Mouse (Mus musculus): ENCODE data around the gene Afmid.

Gene Afmid

DNA sequence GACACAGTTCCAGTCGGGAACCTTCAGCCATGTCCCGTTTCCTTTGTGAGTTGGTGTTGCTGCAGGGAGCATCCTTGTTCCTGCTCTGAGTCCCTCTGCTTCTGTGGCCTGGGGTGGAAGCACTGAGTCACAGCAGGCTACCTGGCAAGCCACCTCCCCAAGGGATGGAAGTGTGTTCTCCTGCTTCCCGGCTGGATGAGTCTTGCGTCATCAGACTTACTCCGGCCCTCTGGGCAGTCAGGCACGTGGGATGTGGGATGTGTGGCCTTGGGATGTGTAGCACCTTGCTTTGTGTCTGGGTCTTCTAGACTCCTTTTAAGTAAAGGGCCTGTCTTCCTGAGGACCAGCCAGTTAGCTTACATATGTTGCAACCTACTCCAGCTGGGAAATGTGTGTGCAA is 54.0 kb downstream of the Afmid start:
- DNase-seq (ENCODE audit: extremely low spot score, low spot score), result no peak

DNA sequence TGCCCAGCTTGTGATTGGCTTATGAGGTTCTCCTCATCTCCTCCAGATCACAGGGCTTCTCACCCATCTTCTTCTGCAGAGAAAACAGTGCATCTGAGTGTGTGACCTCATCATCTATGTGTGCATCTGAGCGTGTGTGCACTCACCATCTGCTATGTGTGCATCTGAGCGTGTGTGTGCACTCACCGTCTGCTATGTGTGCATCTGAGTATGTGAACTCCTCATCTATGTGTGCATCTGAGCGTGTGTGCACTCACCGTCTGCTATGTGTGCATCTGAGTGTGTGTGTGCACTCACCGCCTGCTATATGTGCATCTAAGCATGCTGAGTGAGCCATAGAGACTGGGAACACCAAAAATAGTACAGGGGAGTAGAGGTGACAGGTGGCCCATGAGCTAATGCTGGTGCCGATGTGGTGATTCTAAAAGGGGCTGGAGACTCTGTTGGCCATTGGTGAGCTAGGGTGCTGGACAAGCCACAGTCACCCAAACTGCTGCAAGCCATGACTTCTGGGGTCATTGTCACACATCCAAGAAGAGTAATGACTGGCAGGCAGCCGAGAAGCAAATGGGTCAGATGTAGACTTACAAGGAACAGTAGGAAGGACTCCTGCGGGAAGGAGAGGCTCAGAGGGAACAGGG is 54.7 kb downstream of the Afmid start:
- DNase-seq (ENCODE audit: extremely low spot score, low spot score), result no peak

DNA sequence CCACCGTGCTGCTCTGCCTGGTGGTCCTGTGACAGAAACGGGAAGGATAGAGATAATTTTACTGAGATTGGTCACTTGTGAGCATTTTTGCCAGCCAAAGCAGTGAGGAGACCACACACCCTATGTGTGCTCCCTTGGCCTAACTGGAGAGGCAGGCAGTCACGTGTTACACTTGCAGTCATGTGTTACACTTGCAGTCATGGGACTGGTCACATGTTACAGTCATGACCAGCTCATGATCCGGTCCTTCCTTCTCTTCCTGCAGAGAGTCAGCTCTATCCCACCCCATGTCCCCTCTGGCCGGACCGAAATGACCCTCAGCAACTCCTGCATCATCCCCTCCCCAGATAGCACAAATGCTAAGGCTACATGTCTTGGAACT is 55.2 kb downstream of the Afmid start:
- no peak for DNase-seq (ENCODE audit: extremely low spot score, low spot score)

DNA sequence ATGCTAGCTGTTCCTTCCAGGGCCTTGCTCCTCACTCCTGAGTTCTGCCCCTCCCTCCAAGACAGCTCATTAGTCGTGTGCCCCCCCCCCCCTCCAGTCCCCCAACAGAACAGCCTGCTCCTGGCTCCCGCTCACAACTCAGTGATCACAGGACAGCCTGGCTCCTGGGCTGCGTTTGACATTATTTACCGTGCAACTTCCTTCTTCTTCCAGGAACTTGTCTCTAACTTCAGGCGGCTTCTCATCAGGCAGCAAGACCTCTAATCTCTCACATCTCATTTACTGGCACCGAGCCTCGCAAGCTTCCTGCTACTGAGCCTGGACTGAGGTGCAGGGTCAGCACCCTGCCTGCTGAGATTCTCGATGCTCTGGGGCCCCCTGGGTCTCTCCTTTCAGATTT is 56.1 kb downstream of the Afmid start:
- DNase-seq (ENCODE audit: extremely low spot score, low spot score), result no peak

DNA sequence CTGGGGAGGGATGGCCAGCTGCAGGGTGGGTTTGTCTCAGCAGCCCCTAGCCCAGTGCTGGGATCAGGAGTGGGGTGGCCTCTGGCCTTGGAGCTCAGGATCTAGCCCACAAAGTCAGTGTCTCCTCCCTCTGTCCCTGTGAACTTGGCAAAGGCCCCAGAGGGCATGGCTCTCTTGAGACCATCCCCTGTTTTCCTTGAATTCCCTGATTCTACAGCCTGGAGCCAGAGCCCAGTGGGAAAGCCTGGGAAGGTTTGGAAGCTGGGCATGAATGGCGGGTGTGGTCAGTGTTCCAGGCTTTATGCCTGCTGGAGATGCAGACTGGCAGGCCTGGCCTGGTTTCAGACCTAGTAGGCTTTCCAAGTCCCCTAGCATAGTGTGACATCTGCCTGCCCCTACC is 56.5 kb downstream of the Afmid start:
- DNase-seq (ENCODE audit: extremely low spot score, low spot score), result no peak

DNA sequence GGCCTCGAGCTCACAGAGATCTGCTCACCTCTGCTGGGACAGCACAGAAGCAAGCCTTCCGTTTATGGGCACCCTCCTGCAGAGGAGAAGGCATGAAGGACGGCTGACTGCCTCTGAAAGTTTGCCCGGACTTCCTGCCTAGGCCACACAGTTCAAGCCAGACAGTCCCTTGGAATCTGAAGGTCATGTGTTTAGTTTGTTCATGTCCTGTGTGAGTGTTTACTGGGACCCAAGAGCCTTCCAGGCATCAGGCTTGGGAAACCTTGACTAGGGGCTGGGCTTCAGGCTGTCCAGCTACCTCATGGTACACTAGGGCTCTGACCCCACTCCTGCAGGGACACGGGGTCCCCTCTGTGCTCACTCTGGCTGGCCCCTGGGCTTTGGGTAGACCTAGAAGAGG is 60.3 kb downstream of the Afmid start:
- DNase-seq (ENCODE audit: extremely low spot score, low spot score), result no peak

DNA sequence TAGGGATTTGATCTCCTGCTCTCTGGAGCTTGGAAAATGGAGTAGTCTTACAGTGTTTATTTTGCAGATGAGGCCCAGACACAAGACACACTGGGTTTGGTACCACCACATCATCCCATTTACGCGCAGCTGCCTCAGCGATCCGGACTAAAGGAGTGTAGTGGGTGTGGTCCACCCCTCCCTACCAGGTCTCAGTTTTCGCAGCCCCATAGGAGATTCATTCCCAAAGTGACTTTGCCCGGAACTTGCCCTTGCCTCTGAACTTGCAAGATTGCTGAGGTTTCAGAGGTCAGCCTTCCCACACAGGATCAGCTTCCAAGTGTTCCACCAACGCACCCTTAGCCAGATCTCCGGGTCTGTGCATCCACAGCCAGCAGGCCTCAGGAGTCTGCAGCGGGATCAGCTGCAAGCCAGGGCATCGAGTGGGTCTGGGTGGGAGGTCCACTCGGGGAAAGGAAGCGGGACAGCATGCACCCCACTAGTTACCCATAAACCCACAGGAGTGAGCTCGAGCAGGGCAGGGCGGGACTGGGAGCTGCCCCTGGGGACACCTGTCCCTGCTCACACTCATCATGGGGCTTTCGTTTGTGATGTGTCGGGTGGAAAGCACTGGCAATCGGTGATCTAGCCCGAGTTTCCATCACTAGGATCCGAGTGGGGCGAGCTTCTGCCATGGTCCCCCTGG is 62.6 kb downstream of the Afmid start:
- no peak for DNase-seq (ENCODE audit: extremely low spot score, low spot score)

DNA sequence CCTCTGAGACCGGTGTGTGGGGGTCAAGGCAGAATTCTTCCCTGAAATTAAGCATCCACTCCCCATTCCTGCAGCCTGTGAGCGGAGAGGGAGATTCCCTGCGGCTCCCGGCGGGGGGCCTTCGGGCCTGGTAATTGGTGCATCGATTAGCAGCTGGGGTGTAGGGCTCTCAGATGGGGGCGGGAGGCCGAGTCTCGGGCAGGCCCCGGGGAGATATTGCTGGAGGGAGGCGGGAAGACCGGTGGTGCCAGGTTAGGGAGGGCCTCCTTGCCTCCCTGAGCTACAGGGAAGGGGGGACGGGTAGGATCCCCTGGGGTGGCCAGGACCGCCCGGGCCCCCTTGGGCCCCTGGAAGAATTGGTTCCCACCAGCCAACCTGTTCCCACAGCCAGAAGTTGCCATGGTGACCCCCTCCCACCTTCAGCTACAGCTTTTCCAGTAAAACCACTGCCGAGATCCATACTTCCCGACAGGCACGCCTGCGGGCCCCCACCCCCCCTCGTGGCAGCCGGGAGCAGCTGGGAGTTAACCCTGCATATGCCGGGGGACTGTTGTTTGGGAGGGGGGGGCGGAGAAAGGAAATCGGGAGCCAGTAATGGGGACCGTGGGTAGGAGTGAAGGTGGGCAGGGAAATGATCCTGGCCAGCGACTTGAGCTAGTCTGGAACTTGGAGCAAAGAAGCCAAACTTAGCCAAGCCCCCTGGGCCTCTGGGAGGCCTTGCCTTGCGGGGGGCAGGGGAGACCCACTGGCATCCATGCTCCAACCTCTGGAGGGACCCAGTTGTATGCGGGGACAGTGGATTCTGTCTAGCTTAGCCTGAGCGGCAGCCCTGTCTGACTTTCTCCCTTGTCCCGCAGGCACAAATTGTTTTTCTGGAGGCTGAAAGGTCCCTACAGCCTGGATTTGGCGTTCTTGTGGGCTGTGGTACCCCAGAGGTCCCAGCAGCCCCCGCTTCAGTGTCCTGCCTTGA is 63.4 kb downstream of the Afmid start:
- DNase-seq (ENCODE audit: extremely low spot score, low spot score), result peak; percentile 58

Data from neural tube, embryonic 10.5 days (tissue).